Mouse (Mus musculus): Measurements from ENCODE around the gene Gm4969.
A peak's percentile ranks its signal among the peaks of the same experiment; 100 is the strongest.

The Gm4969 gene

DNA sequence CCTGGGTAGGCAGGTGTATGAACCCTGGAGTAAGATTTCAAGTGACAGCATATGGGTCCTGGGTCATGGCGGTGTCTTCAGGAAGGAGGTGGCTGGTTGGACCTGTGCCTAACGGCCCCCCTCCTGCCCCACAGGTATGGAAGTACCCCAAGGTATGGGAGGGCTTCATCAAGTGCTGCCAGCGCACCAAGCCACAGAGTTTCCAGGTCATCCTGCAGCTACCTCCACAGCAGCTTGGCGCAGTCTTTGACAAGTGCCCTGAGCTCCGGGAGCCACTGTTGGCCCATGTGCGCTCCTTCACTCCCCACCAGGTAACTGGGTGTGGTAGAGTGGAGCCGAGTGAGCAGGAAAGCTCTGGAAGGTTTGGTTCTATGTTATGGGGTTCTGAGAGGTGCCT lies 65.0 kb downstream of the Gm4969 start:
- Histone ChIP-seq H3K36me3 (ENCODE audit: insufficient read depth, low read length) (peaks cover 70% of the 10 kb centered on the region), H3K27me3 (ENCODE audit: insufficient read depth, low read length) (no peaks in the 10 kb centered on the region), H3K9me3 (ENCODE audit: low read length) (no peaks in the 10 kb centered on the region), H3K4me1 (replicated peaks; ENCODE audit: low read depth, low read length) (peaks cover 43% of the 10 kb centered on the region), H3K4me3 (replicated peaks; ENCODE audit: low read length) (peak overlapping the region; percentile 43; the same call in 1 of the 2 replicates)
- TF ChIP-seq POU5F1 (IDR thresholded peaks at IDR 0.05; ENCODE audit: borderline replicate concordance, low read length), result no peak
- no peak for TF ChIP-seq CTCF (conservative IDR thresholded peaks at IDR 0.05; ENCODE audit: low read length)
- no peak for TF ChIP-seq NANOG (IDR thresholded peaks at IDR 0.05; ENCODE audit: borderline replicate concordance, low read length)

DNA sequence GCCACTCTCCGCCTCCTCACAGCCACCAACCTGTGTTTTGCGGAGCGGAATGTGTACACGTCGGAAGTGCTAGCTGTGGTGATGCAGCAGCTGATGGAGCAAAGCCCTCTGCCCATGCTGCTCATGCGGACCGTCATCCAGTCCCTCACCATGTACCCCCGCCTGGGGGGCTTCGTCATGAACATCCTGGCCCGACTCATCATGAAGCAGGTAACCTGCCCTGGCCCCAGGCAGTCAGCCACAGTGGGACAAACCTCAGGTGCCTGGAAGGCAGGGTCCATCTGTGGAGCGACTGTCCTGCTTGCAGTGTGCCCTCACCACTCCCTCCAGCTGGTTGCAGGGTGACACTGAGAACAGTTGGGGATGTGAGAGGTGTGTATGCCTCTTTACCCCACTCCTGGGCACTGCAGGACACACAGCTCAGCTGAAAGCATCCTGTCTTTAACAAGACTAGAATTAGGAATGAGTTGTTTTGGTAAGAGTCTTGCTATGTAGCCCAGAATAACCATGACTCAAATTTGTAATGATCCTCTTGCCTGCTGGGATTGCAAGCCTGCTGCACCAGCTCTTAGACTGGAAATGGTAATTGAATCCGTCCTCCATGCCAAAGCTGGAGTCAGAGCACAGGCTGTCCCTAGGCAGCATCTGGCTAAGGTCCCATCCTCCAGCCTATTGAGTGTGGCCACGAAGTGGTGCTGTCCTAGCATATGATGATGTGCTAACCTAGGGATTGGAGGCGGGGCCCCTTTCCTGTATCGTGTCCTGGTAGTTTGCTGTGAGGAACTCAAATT lies 65.6 kb downstream of the Gm4969 start:
- H3K4me1 ChIP-seq (replicated peaks; ENCODE audit: low read depth, low read length), result peaks cover 43% of the 10 kb centered on the region
- H3K36me3 ChIP-seq (ENCODE audit: insufficient read depth, low read length), result peaks cover 76% of the 10 kb centered on the region
- H3K4me3 ChIP-seq (replicated peaks; ENCODE audit: low read length), result peak overlapping the region; percentile 43; the same call in 1 of the 2 replicates
- H3K9me3 ChIP-seq (ENCODE audit: low read length), result no peaks in the 10 kb centered on the region
- TF ChIP-seq CTCF (conservative IDR thresholded peaks at IDR 0.05; ENCODE audit: low read length) (no peak), NANOG (IDR thresholded peaks at IDR 0.05; ENCODE audit: borderline replicate concordance, low read length) (no peak), POU5F1 (IDR thresholded peaks at IDR 0.05; ENCODE audit: borderline replicate concordance, low read length) (no peak)
- no peaks in the 10 kb centered on the region for H3K27me3 ChIP-seq (ENCODE audit: insufficient read depth, low read length)

DNA sequence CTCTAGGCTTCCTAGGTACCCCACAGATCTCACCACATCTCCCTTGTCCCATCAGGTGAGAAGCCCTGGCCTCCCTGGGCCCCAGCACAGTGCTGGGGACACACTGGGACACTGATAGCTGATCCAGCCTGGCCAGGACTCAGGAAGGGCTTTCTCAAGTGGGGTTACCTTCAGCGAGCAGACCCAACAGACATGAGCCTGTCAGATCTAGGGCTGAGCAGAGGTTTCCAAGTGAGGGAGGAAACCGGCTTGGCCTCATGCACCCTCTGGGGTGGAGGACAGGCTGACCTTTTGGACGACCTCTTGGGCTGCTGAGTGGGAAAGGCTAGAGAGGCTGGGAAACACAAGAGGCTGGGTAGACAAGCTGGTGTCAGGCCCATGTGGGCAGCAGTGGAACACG lies 67.0 kb downstream of the Gm4969 start:
- Histone ChIP-seq H3K4me1 (replicated peaks; ENCODE audit: low read depth, low read length) (peaks cover 50% of the 10 kb centered on the region), H3K27me3 (ENCODE audit: insufficient read depth, low read length) (no peaks in the 10 kb centered on the region), H3K36me3 (ENCODE audit: insufficient read depth, low read length) (peaks cover 90% of the 10 kb centered on the region), H3K9me3 (ENCODE audit: low read length) (no peaks in the 10 kb centered on the region), H3K4me3 (replicated peaks; ENCODE audit: low read length) (no peak overlapping the region)
- TF ChIP-seq NANOG (IDR thresholded peaks at IDR 0.05; ENCODE audit: borderline replicate concordance, low read length) (no peak), CTCF (conservative IDR thresholded peaks at IDR 0.05; ENCODE audit: low read length) (no peak), POU5F1 (IDR thresholded peaks at IDR 0.05; ENCODE audit: borderline replicate concordance, low read length) (no peak)

DNA sequence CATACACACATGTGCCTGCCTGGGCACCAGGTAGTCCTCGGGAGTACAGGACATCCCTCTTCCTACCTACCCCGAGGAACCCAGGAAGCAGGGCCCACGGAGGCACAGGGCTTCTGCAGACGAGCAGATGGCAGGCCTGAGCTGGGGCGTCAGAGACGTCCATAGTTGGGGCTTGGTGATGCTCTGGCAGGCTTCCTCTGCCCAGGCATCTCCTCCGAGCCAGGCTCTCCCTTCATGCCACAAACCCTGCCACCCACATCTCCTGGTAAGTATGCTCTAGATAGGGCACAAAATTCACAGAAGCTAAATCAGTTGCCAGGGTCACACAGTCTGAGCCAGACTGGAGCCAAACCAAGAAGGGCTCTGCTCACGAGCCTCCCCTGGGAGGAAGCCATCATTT lies 68.0 kb downstream of the Gm4969 start:
- Histone ChIP-seq H3K4me1 (replicated peaks; ENCODE audit: low read depth, low read length) (peaks cover 50% of the 10 kb centered on the region), H3K9me3 (ENCODE audit: low read length) (no peaks in the 10 kb centered on the region), H3K27me3 (ENCODE audit: insufficient read depth, low read length) (no peaks in the 10 kb centered on the region), H3K4me3 (replicated peaks; ENCODE audit: low read length) (no peak overlapping the region), H3K36me3 (ENCODE audit: insufficient read depth, low read length) (peaks cover 90% of the 10 kb centered on the region)
- TF ChIP-seq POU5F1 (IDR thresholded peaks at IDR 0.05; ENCODE audit: borderline replicate concordance, low read length) (no peak), CTCF (conservative IDR thresholded peaks at IDR 0.05; ENCODE audit: low read length) (no peak), NANOG (IDR thresholded peaks at IDR 0.05; ENCODE audit: borderline replicate concordance, low read length) (no peak)

DNA sequence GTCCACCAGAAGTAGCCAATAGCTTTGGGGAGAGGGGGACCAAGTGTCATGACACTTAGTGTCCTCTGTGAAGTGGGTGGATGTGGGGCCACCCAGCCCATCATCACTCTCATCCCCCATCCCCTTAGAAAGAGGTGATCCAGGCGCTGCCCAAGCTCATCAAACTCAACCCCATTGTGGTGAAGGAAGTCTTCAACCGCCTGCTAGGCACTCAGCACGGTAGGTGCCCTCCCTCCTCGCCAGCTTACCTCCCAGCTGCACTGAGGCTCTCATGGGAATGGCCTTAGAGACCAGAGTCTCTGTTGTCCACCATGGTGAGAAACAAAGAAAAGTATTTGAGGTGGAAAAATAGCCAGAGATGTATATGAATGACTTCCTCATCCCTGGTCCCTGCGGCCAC lies 68.9 kb downstream of the Gm4969 start:
- TF ChIP-seq POU5F1 (IDR thresholded peaks at IDR 0.05; ENCODE audit: borderline replicate concordance, low read length) (no peak), CTCF (conservative IDR thresholded peaks at IDR 0.05; ENCODE audit: low read length) (no peak), NANOG (IDR thresholded peaks at IDR 0.05; ENCODE audit: borderline replicate concordance, low read length) (no peak)
- H3K36me3 ChIP-seq (ENCODE audit: insufficient read depth, low read length), result peaks cover 94% of the 10 kb centered on the region
- no peaks in the 10 kb centered on the region for H3K9me3 ChIP-seq (ENCODE audit: low read length)
- no peak overlapping the region for H3K4me3 ChIP-seq (replicated peaks; ENCODE audit: low read length)
- peaks cover 42% of the 10 kb centered on the region for H3K4me1 ChIP-seq (replicated peaks; ENCODE audit: low read depth, low read length)
- no peaks in the 10 kb centered on the region for H3K27me3 ChIP-seq (ENCODE audit: insufficient read depth, low read length)
